Mouse (Mus musculus): Measurements from ENCODE around the gene Mcm8. TPM values are rescaled to one million over a fixed set of nuclear protein-coding genes. Genes with fewer than 3 reads are reported as not detected.

Mcm8 gene
- 1.5 TPM for polyA plus RNA-seq (2017; shearing (Covaris generic))

GRCm38 (mm10) chr2:132815608-132816314, at the start of gene Mcm8, which contains the start of gene Trmt6:
Gene Mcm8 (plus strand): TSS chr2:132816141.
Gene Trmt6 (minus strand): TSS chr2:132816055.

DNA sequence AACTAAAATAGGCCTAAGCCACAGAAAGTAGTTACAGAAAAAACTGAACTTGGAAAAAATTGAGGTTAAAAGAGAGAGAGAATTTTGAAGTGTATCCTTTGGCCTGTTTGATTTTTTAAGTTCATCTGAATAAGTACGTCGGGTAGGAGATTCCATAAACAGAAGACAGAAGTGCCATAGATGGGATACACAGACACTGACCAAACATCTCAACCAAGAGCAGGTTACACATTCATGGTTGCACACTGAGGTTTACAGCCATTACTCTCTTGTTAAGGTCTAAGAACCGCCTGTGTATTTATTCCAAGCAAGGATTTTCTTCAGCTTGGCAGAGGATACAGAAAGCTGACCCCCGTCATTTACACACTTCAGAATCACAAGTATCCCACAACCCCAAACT, 35.0 kb upstream of the Mcm8 start, which contains the start of gene Chgb:
Gene Chgb, plus strand, starts transcription at position 301 of the 400 bp plus-strand sequence.

DNA sequence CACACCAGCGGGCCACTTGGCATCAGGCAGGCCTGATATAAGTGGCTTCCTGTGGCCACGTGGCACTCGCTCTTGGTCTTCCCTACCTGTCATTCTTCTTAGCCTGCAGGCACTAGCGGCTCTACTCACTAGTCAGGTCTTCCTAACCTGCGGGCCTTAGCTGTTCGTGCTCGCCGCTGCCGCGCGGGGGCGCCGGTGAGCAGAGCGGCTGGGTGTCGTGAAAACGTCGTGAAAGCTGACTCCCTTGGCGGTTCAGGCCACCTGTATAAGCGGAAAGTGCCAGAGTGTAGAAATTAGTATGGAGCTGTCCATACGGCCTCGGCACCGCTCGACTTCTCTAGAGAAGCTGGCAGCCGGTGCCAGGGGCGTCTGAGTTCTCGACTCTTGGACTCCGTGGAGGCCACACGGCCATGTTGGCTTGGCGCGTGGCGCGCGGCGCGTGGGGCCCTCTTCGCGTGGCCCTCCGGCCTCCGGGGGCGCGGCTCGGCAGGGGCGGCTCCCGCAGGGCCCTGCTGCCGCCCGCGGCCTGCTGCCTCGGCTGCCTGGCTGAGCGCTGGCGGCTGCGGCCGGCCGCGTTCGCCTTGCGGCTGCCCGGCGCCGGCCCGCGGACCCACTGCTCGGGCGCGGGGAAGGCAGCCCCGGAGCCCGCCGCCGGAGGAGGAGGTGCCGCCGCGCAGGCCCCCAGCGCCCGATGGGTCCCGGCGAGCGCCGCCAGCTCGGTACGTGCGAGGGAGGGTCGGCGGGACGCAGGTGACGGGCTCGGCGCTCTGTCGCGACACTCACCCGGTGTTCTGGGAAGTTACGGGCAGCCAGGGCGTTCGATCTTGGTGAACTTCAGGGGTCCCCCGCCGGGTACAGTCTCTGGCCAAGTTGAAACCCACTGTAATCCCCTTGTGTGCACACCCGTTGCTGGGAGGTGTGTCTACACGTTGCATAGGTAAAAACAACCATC, 30.7 kb downstream of the Mcm8 start, which contains the start of gene Crls1:
Gene Crls1, plus strand, starts transcription at position 260 of the 952 bp plus-strand sequence.

GRCm38 (mm10) chr2:132880844-132881645, 65.1 kb downstream of the Mcm8 start, which contains the start of gene Lrrn4:
Gene Lrrn4 (minus strand): TSS chr2:132880891.

Other genes starting within 250 kb of the Mcm8 start
- 188 TPM for gene Gpcpd1, start 228.4 kb upstream of the Mcm8 start, polyA plus RNA-seq (2017; shearing (Covaris generic))
- 59.4 TPM for gene Shld1, start 129.2 kb upstream of the Mcm8 start, polyA plus RNA-seq (2017; shearing (Covaris generic))
- gene Chgb, start 34.9 kb upstream of the Mcm8 start, polyA plus RNA-seq (2017; shearing (Covaris generic)): 0.77 TPM
- 21.8 TPM for gene Trmt6, start 86 bp upstream of the Mcm8 start, polyA plus RNA-seq (2017; shearing (Covaris generic))
- 14.1 TPM for gene Crls1, start 30.5 kb downstream of the Mcm8 start, polyA plus RNA-seq (2017; shearing (Covaris generic))
- 0.96 TPM for gene Lrrn4, start 64.8 kb downstream of the Mcm8 start, polyA plus RNA-seq (2017; shearing (Covaris generic))
- gene Fermt1, start 129.8 kb downstream of the Mcm8 start, polyA plus RNA-seq (2017; shearing (Covaris generic)): 1.3 TPM